Mouse (Mus musculus) C2C12 (cell line): ENCODE results near the gene Slc25a45. TPM values are rescaled to one million over a fixed set of nuclear protein-coding genes. Genes with fewer than 3 reads are reported as not detected.

Experiments
- H3K27me3 ChIP-seq: one replicate; pipeline ENCODE4 v1.6.1; 2011; ENCODE audit not compliant: control insufficient read depth, insufficient read depth, insufficient read length
- H3K36me3 ChIP-seq: one replicate; pipeline ENCODE4 v1.6.1; 2011; ENCODE audit not compliant: control insufficient read depth, insufficient read depth
- H3K4me3 ChIP-seq: one replicate; pipeline ENCODE4 v1.5.1; 2011; ENCODE audit warnings: mild to moderate bottlenecking, control low read depth; ENCODE audit not compliant: poor library complexity, insufficient read depth, severe bottlenecking
- H3K79me2 ChIP-seq: one replicate; pipeline ENCODE4 v1.6.1; 2011; ENCODE audit not compliant: control insufficient read depth, insufficient read depth
- H3K79me3 ChIP-seq: one replicate; pipeline ENCODE4 v1.6.1; 2011; ENCODE audit warnings: low read depth, control low read depth
- H3ac ChIP-seq: one replicate; pipeline ENCODE3; 2011; ENCODE audit warnings: low read depth; ENCODE audit not compliant: control insufficient read depth, insufficient read length
- CEBPB ChIP-seq: IDR thresholded peaks from one replicate; pipeline ENCODE4 v1.6.1; 2011; ENCODE audit warnings: low read depth, mild to moderate bottlenecking, control low read depth, moderate library complexity
- CTCF ChIP-seq: IDR thresholded peaks from one replicate; pipeline ENCODE4 v1.5.1; 2011; ENCODE audit not compliant: control insufficient read depth, insufficient read depth, insufficient read length
- FOSL1 ChIP-seq: IDR thresholded peaks from one replicate; pipeline ENCODE4 v1.8.0; 2011; ENCODE audit warnings: mild to moderate bottlenecking, low read length; ENCODE audit not compliant: poor library complexity, insufficient read depth, severe bottlenecking
- MAX ChIP-seq: IDR thresholded peaks from one replicate; pipeline ENCODE4 v1.6.1; 2011; ENCODE audit warnings: mild to moderate bottlenecking, control low read depth
- MYOD1 ChIP-seq: IDR thresholded peaks from one replicate; pipeline ENCODE4 v1.6.1; 2011; ENCODE audit warnings: low read depth; ENCODE audit not compliant: control insufficient read depth, insufficient read length
- MYOG ChIP-seq: IDR thresholded peaks from one replicate; pipeline ENCODE4 v1.6.1; 2011; ENCODE audit not compliant: control insufficient read depth, insufficient read length; ENCODE audit errors: extremely low read depth
- USF1 ChIP-seq: IDR thresholded peaks from one replicate; pipeline ENCODE4 v1.6.1; 2011; ENCODE audit warnings: low read depth, mild to moderate bottlenecking, control low read depth, moderate library complexity
- polyA plus RNA-seq: library from polyadenylated mRNA; unstranded; fragments of >200 nt; fragmentation: generic; extraction: Trizol; gene quantifications from one replicate; pipeline ENCODE4 v1.2.1, GENCODE M21; 2012; ENCODE audit warnings: missing spikeins

The Slc25a45 gene
- polyA plus RNA-seq, 1 experiment = 5.5 TPM

- no peaks in the 10 kb centered on the region for H3K79me2 ChIP-seq
- no peak overlapping the region for H3K4me3 ChIP-seq
- H3K36me3 ChIP-seq = peaks cover 26% of the 10 kb centered on the region
- H3K27me3 ChIP-seq = no peaks in the 10 kb centered on the region
- no peaks in the 10 kb centered on the region for H3K79me3 ChIP-seq
- TF ChIP-seq MYOD1 (no peak), USF1 (no peak), CEBPB (no peak), FOSL1 (no peak), MAX (no peak), MYOG (no peak), CTCF (no peak)
- no peak overlapping the region for H3ac ChIP-seq
These were observed 15.1 kb downstream of the Slc25a45 start for GRCm38 (mm10) chr19:5892735-5893134.

GRCm38 (mm10) chr19:5893282-5894001 lies 15.8 kb downstream of the Slc25a45 start:
- H3K4me3 ChIP-seq = peak overlapping the region; percentile 28
- H3ac ChIP-seq = peak overlapping the region; percentile 76
- H3K79me3 ChIP-seq = no peaks in the 10 kb centered on the region
- no peak for TF ChIP-seq USF1
- no peak for TF ChIP-seq MYOG
- no peak for TF ChIP-seq MAX
- no peak for TF ChIP-seq MYOD1
- no peak for TF ChIP-seq CEBPB
- no peak for TF ChIP-seq FOSL1
- no peak for TF ChIP-seq CTCF
- no peaks in the 10 kb centered on the region for H3K79me2 ChIP-seq
- no peaks in the 10 kb centered on the region for H3K27me3 ChIP-seq
- peaks cover 31% of the 10 kb centered on the region for H3K36me3 ChIP-seq

- H3K79me2 ChIP-seq = no peaks in the 10 kb centered on the region
- peak within 1 kb of the TSS; percentile 76 for H3ac ChIP-seq
- TF ChIP-seq MYOD1 (no peak), USF1 (no peak)
- peaks cover 36% of the 10 kb centered on the region for H3K36me3 ChIP-seq
- H3K4me3 ChIP-seq = peak within 1 kb of the TSS; percentile 28
- H3K79me3 ChIP-seq = no peaks in the 10 kb centered on the region
- no peaks in the 10 kb centered on the region for H3K27me3 ChIP-seq
These were observed 16.5 kb downstream of the Slc25a45 start, which contains the start of gene Tigd3 for GRCm38 (mm10) chr19:5894002-5894678. TSS of gene Tigd3 (minus strand) at chr19:5894149.

GRCm38 (mm10) chr19:5907275-5907674 lies 29.7 kb downstream of the Slc25a45 start:
- Histone ChIP-seq H3K79me3 (peaks cover 49% of the 10 kb centered on the region), H3K27me3 (no peaks in the 10 kb centered on the region), H3K79me2 (peaks cover 59% of the 10 kb centered on the region), H3K36me3 (peaks cover 57% of the 10 kb centered on the region), H3K4me3 (no peak overlapping the region), H3ac (no peak overlapping the region)
- TF ChIP-seq USF1 (no peak), FOSL1 (no peak)

- no peak for TF ChIP-seq FOSL1
- TF ChIP-seq MYOD1 = no peak
- no peak for TF ChIP-seq MYOG
- TF ChIP-seq MAX = no peak
- no peak for TF ChIP-seq CEBPB
- no peak for TF ChIP-seq CTCF
- TF ChIP-seq USF1 = no peak
- H3K36me3 ChIP-seq = peaks cover 36% of the 10 kb centered on the region
- H3ac ChIP-seq = peak overlapping the region; percentile 18
- H3K79me2 ChIP-seq = peaks cover 86% of the 10 kb centered on the region
- H3K4me3 ChIP-seq = no peak overlapping the region
- no peaks in the 10 kb centered on the region for H3K27me3 ChIP-seq
- H3K79me3 ChIP-seq = peaks cover 56% of the 10 kb centered on the region
These were observed 32.6 kb downstream of the Slc25a45 start for GRCm38 (mm10) chr19:5910221-5910620.

GRCm38 (mm10) chr19:5911430-5912102 lies 34.0 kb downstream of the Slc25a45 start:
- no peaks in the 10 kb centered on the region for H3K27me3 ChIP-seq
- H3K79me3 ChIP-seq = peaks cover 58% of the 10 kb centered on the region
- H3K36me3 ChIP-seq = peaks cover 27% of the 10 kb centered on the region
- peak overlapping the region; percentile 91 for H3ac ChIP-seq
- H3K79me2 ChIP-seq = peaks cover 88% of the 10 kb centered on the region
- peak overlapping the region; percentile 78 for H3K4me3 ChIP-seq
- no peak for TF ChIP-seq MAX
- no peak for TF ChIP-seq MYOG
- TF ChIP-seq USF1 = no peak
- TF ChIP-seq CTCF = no peak
- TF ChIP-seq FOSL1 = no peak
- TF ChIP-seq MYOD1 = no peak
- TF ChIP-seq CEBPB = no peak
